Mouse (Mus musculus): ENCODE data around the gene S100a3.
A peak's percentile ranks its signal among the peaks of the same experiment; 100 is the strongest.

S100a3 gene

GRCm38 (mm10) chr3:90560008-90560628 lies at the start of gene S100a3:
Gene S100a3, plus strand, starts transcription at chr3:90560578.
- no peak for DNase-seq (ENCODE audit: low read depth, low spot score)

GRCm38 (mm10) chr3:90512276-90512675 lies 48.1 kb upstream of the S100a3 start:
- DNase-seq (ENCODE audit: low read depth, low spot score) = no peak

GRCm38 (mm10) chr3:90512948-90513642 lies 47.3 kb upstream of the S100a3 start:
- no peak for DNase-seq (ENCODE audit: low read depth, low spot score)

- DNase-seq (ENCODE audit: low read depth, low spot score) = no peak
These were observed 46.4 kb upstream of the S100a3 start, which contains the start of the genes S100a1 and S100a13 for GRCm38 (mm10) chr3:90513796-90514590. Gene S100a1, minus strand, starts transcription at chr3:90514392. Gene S100a13, plus strand, starts transcription at chr3:90514435.

- DNase-seq (ENCODE audit: low read depth, low spot score) = peak; percentile 66
These were observed 45.7 kb upstream of the S100a3 start for GRCm38 (mm10) chr3:90514691-90515090.

GRCm38 (mm10) chr3:90515242-90515641 lies 45.1 kb upstream of the S100a3 start:
- DNase-seq (ENCODE audit: low read depth, low spot score) = no peak

- DNase-seq (ENCODE audit: low read depth, low spot score) = no peak
These were observed 44.6 kb upstream of the S100a3 start for GRCm38 (mm10) chr3:90515789-90516188.

GRCm38 (mm10) chr3:90517711-90518110 lies 42.7 kb upstream of the S100a3 start:
- no peak for DNase-seq (ENCODE audit: low read depth, low spot score)

GRCm38 (mm10) chr3:90525421-90525820 lies 35.0 kb upstream of the S100a3 start:
- DNase-seq (ENCODE audit: low read depth, low spot score) = peak; percentile 49

GRCm38 (mm10) chr3:90526076-90526475 lies 34.3 kb upstream of the S100a3 start:
- no peak for DNase-seq (ENCODE audit: low read depth, low spot score)

GRCm38 (mm10) chr3:90526580-90526979 lies 33.8 kb upstream of the S100a3 start, which contains the start of gene S100a14:
Gene S100a14, plus strand, starts transcription at chr3:90526856.
- no peak for DNase-seq (ENCODE audit: low read depth, low spot score)

- no peak for DNase-seq (ENCODE audit: low read depth, low spot score)
These were observed 33.0 kb upstream of the S100a3 start for GRCm38 (mm10) chr3:90527291-90527873.

- no peak for DNase-seq (ENCODE audit: low read depth, low spot score)
These were observed 28.7 kb upstream of the S100a3 start for GRCm38 (mm10) chr3:90531713-90532112.

- DNase-seq (ENCODE audit: low read depth, low spot score) = no peak
These were observed 24.9 kb upstream of the S100a3 start for GRCm38 (mm10) chr3:90535446-90535845.

GRCm38 (mm10) chr3:90537141-90537904 lies 23.1 kb upstream of the S100a3 start, which contains the start of gene S100a16:
Gene S100a16, plus strand, starts transcription at chr3:90537254.
- no peak for DNase-seq (ENCODE audit: low read depth, low spot score)

- DNase-seq (ENCODE audit: low read depth, low spot score) = no peak
These were observed 22.5 kb upstream of the S100a3 start for GRCm38 (mm10) chr3:90537905-90538296.

GRCm38 (mm10) chr3:90540904-90541303 lies 19.5 kb upstream of the S100a3 start:
- no peak for DNase-seq (ENCODE audit: low read depth, low spot score)

GRCm38 (mm10) chr3:90549676-90550420 lies 10.5 kb upstream of the S100a3 start:
- peak; percentile 12 for DNase-seq (ENCODE audit: low read depth, low spot score)

- DNase-seq (ENCODE audit: low read depth, low spot score) = no peak
These were observed 10.0 kb upstream of the S100a3 start for GRCm38 (mm10) chr3:90550421-90550790.

- no peak for DNase-seq (ENCODE audit: low read depth, low spot score)
These were observed 8.1 kb upstream of the S100a3 start for GRCm38 (mm10) chr3:90552231-90552630.
